Mouse (Mus musculus): Measurements from ENCODE around the gene Tm4sf19.

DNA sequence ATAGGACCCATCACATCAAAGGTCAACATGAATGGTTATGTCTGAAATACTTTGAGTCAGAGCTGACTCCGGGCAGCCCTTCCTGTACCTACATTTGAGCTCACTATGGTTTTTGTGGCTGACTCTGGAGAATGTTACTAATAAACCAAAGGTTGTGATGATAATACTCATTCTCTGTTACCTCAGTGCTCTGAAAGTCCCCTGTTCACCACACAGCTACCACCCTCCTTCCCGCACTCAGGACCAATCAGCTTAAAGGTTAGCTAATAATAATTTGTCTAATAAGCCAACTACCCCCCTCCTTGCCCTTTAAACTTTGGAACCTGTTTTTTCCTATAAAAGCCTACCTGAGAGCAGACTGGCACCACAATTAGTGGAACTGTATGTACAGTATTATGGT lies 20.7 kb upstream of the Tm4sf19 start:
- TF ChIP-seq CTCF (IDR thresholded peaks at IDR 0.05; ENCODE audit: low read depth): no peak
- no peak for TF ChIP-seq EP300 (optimal IDR thresholded peaks at IDR 0.05)

All from stomach, postnatal 0 days (tissue).